Mouse (Mus musculus) large intestine, adult 2 months (tissue): Measurements from ENCODE around the gene Hist1h1d. TPM values are rescaled to one million over a fixed set of nuclear protein-coding genes. Genes with fewer than 3 reads are reported as not detected.
A peak's percentile ranks its signal among the peaks of the same experiment; 100 is the strongest.
"Not testable (repeated sequence)": the region's sequence is repeated elsewhere in the genome, so short reads cannot be mapped to it uniquely, and the experiment has no call there.

Experiments used
- DNase-seq: peaks from one replicate; pipeline ENCODE4 v3.0.0-alpha.2; 2012; ENCODE audit warnings: low read depth, low spot score
- WGBS: fragments of 180-500 bp; shearing (Covaris S2); methylation state at CpG from one replicate; pipeline ENCODE4 v1.1.7; 2018; 5-methylcytosine and 5-hydroxymethylcytosine counted together
- polyA plus RNA-seq: library from polyadenylated mRNA; depleted of rRNA; stranded (reverse); fragments of >200 nt; gene quantifications from 2 replicates; pipeline ENCODE4 v1.2.3, GENCODE M21; 2012

The Hist1h1d gene
- polyA plus RNA-seq, 1 experiment = 0.43 TPM

GRCm38 (mm10) chr13:23543965-23544786, 8.9 kb upstream of the Hist1h1d start, which contains the start of gene Hist1h3f:
Gene Hist1h3f, plus strand, starts transcription at chr13:23544052.
- WGBS = under 1% methylated on average over 33 of the region's 45 CpGs
- DNase-seq = no peak

- WGBS = under 1% methylated on average over 13 of the region's 14 CpGs
- not testable (repeated sequence) for DNase-seq
Observed at GRCm38 (mm10) chr13:23544787-23545120, 8.3 kb upstream of the Hist1h1d start.

GRCm38 (mm10) chr13:23546694-23547093, 6.4 kb upstream of the Hist1h1d start:
- WGBS = 79% methylated on average over 5 of the region's 5 CpGs
- no peak for DNase-seq

GRCm38 (mm10) chr13:23550761-23551145, 2.3 kb upstream of the Hist1h1d start:
- WGBS = 3% methylated on average over 3 of the region's 3 CpGs
- DNase-seq = no peak

GRCm38 (mm10) chr13:23551146-23551834, 1.8 kb upstream of the Hist1h1d start, which contains the start of gene Hist1h4f:
Gene Hist1h4f, minus strand, starts transcription at chr13:23551648.
- DNase-seq = not testable (repeated sequence)
- WGBS = under 1% methylated on average over 47 of the region's 47 CpGs

GRCm38 (mm10) chr13:23551931-23552914, 839 bp upstream of the Hist1h1d start:
- DNase-seq = no peak

GRCm38 (mm10) chr13:23554393-23554792, 1.3 kb downstream of the Hist1h1d start:
- no peak for DNase-seq
- 13% methylated on average over 9 of the region's 9 CpGs for WGBS

More at GRCm38 (mm10) chr13:23551931-23552914, 839 bp upstream of the Hist1h1d start:
- WGBS = 47% methylated on average over 8 of the region's 8 CpGs

- WGBS = under 1% methylated on average over 54 of the region's 54 CpGs
- DNase-seq = no peak
Observed at GRCm38 (mm10) chr13:23554925-23555838, 2.1 kb downstream of the Hist1h1d start.

GRCm38 (mm10) chr13:23555839-23556416, 2.9 kb downstream of the Hist1h1d start:
- no peak for DNase-seq
- WGBS = under 1% methylated on average over 18 of the region's 18 CpGs

GRCm38 (mm10) chr13:23556906-23557305, 3.8 kb downstream of the Hist1h1d start:
- WGBS = 45% methylated on average over 3 of the region's 3 CpGs

GRCm38 (mm10) chr13:23560699-23561098, 7.6 kb downstream of the Hist1h1d start:
- not testable (repeated sequence) for DNase-seq
- WGBS = 19% methylated on average over 2 of the region's 2 CpGs

More at GRCm38 (mm10) chr13:23556906-23557305, 3.8 kb downstream of the Hist1h1d start:
- no peak for DNase-seq

GRCm38 (mm10) chr13:23561531-23561882, 8.4 kb downstream of the Hist1h1d start:
- WGBS = 1% methylated on average over 2 of the region's 5 CpGs
- not testable (repeated sequence) for DNase-seq

- DNase-seq = peak; percentile 91
- under 1% methylated on average over 65 of the region's 67 CpGs for WGBS
Observed at GRCm38 (mm10) chr13:23561883-23562659, 9.0 kb downstream of the Hist1h1d start, which contains the start of gene Hist1h3e. Gene Hist1h3e, minus strand, starts transcription at chr13:23562369.

GRCm38 (mm10) chr13:23562699-23563462, 9.8 kb downstream of the Hist1h1d start:
- DNase-seq = no peak
- WGBS = under 1% methylated on average over 18 of the region's 18 CpGs

- WGBS = 67% methylated on average over 2 of the region's 2 CpGs
Observed at GRCm38 (mm10) chr13:23564482-23564881, 11.4 kb downstream of the Hist1h1d start.

GRCm38 (mm10) chr13:23570261-23571021, 17.4 kb downstream of the Hist1h1d start:
- DNase-seq = not testable (repeated sequence)
- under 1% methylated on average over 30 of the region's 41 CpGs for WGBS

More at GRCm38 (mm10) chr13:23564482-23564881, 11.4 kb downstream of the Hist1h1d start:
- DNase-seq = no peak
